Mouse (Mus musculus) MEL (cell line): ENCODE results near the gene Sycp2. TPM values are rescaled to one million over a fixed set of nuclear protein-coding genes. Genes with fewer than 3 reads are reported as not detected.

Experiments used
- DNase-seq: peaks from one replicate; pipeline ENCODE4 v3.0.0; 2011; ENCODE audit warnings: low read depth, low spot score
- H3K27ac ChIP-seq: 2 replicates; pipeline ENCODE4 v1.5.1; 2012; ENCODE audit warnings: low read depth, mild to moderate bottlenecking, control low read depth, low read length, moderate library complexity; ENCODE audit not compliant: control insufficient read depth
- H3K27me3 ChIP-seq, 2 experiments: fragments of 150-350 bp in 1 of 2; sonication (generic) in 1 of 2; 2 replicates each; pipeline ENCODE4 v1.6.1; 2012; ENCODE audit warnings: low read length in 2 of 2, mild to moderate bottlenecking in 2 of 2, improper control_type of control experiment in 1 of 2, moderate library complexity in 1 of 2; ENCODE audit not compliant: insufficient read depth in 2 of 2, control insufficient read depth in 1 of 2
- H3K36me3 ChIP-seq, 2 experiments: 2 replicates each; pipeline ENCODE4 v1.6.1; 2012 to 2014; ENCODE audit warnings: low read length in 2 of 2, improper control_type of control experiment in 1 of 2, inconsistent platforms in 1 of 2, mild to moderate bottlenecking in 1 of 2; ENCODE audit not compliant: insufficient read depth in 2 of 2, control insufficient read depth in 1 of 2
- H3K4me1 ChIP-seq, 2 experiments: fragments of 150-350 bp in 1 of 2; sonication (generic) in 1 of 2; 2 replicates each; pipeline ENCODE4 v1.6.1; 2012; ENCODE audit warnings: low read length in 2 of 2, improper control_type of control experiment in 1 of 2, mild to moderate bottlenecking in 1 of 2; ENCODE audit not compliant: insufficient read depth in 2 of 2, control insufficient read depth in 1 of 2
- H3K4me3 ChIP-seq, 2 experiments: fragments of 150-350 bp in 1 of 2; sonication (generic) in 1 of 2; 2 replicates each; pipeline ENCODE4 v1.5.1; 2012; ENCODE audit warnings: low read depth in 2 of 2, low read length in 2 of 2, mild to moderate bottlenecking in 2 of 2, moderate library complexity in 2 of 2, control low read depth in 1 of 2, improper control_type of control experiment in 1 of 2; ENCODE audit not compliant: control insufficient read depth in 1 of 2, insufficient read depth in 1 of 2
- H3K79me2 ChIP-seq: 2 replicates; pipeline ENCODE4 v1.6.1; 2012; ENCODE audit warnings: mild to moderate bottlenecking, low read length, moderate library complexity; ENCODE audit not compliant: control insufficient read depth, poor library complexity, insufficient read depth
- H3K9ac ChIP-seq: 2 replicates; pipeline ENCODE4 v1.6.1; 2012; ENCODE audit warnings: low read depth, mild to moderate bottlenecking, control low read depth, low read length, moderate library complexity; ENCODE audit not compliant: control insufficient read depth, poor library complexity, severe bottlenecking
- H3K9me3 ChIP-seq: fragments of 150-350 bp; sonication (generic); replicated peaks from 2 replicates; pipeline ENCODE4 v1.6.1; 2012; ENCODE audit warnings: mild to moderate bottlenecking, low read length, improper control_type of control experiment, moderate library complexity; ENCODE audit not compliant: insufficient read depth
- MAZ ChIP-seq: IDR thresholded peaks from 2 replicates; pipeline ENCODE4 v1.6.1; 2012; ENCODE audit warnings: low read depth, mild to moderate bottlenecking, inconsistent platforms, low read length, improper control_type of control experiment
- MXI1 ChIP-seq: IDR thresholded peaks from 2 replicates; pipeline ENCODE4 v1.6.1; 2011; ENCODE audit warnings: mild to moderate bottlenecking, low read depth, low read length, improper control_type of control experiment
- SIN3A ChIP-seq: IDR thresholded peaks from 2 replicates; pipeline ENCODE4 v1.6.1; 2012; ENCODE audit warnings: low read length, improper control_type of control experiment, inconsistent platforms
- ZMIZ1 ChIP-seq: IDR thresholded peaks from 2 replicates; pipeline ENCODE4 v1.6.1; 2012; ENCODE audit warnings: low read depth, mild to moderate bottlenecking, inconsistent platforms, low read length, improper control_type of control experiment, moderate library complexity
- polyA plus RNA-seq, 2 experiments: library from polyadenylated mRNA; stranded (reverse) in 1 of 2; unstranded in 1 of 2; fragments of >175 nt in 1 of 2; fragments of >200 nt in 1 of 2; gene quantifications; 2 replicates each; pipeline versions ENCODE4 v1.2.1 to v1.2.4; 2012; ENCODE audit warnings: low replicate concordance in 2 of 2, low read depth in 1 of 2; ENCODE audit not compliant: insufficient read length in 2 of 2, insufficient read depth in 1 of 2, missing spikeins in 1 of 2
- total RNA-seq: library from RNA; depleted of rRNA; stranded (reverse); fragments of 300-350 nt; gene quantifications from 2 replicates; pipeline ENCODE4 v1.2.3, GENCODE M21; 2012; rRNA removed

Sycp2 gene
- total and polyA plus RNA-seq, 3 experiments, result not detected

DNA sequence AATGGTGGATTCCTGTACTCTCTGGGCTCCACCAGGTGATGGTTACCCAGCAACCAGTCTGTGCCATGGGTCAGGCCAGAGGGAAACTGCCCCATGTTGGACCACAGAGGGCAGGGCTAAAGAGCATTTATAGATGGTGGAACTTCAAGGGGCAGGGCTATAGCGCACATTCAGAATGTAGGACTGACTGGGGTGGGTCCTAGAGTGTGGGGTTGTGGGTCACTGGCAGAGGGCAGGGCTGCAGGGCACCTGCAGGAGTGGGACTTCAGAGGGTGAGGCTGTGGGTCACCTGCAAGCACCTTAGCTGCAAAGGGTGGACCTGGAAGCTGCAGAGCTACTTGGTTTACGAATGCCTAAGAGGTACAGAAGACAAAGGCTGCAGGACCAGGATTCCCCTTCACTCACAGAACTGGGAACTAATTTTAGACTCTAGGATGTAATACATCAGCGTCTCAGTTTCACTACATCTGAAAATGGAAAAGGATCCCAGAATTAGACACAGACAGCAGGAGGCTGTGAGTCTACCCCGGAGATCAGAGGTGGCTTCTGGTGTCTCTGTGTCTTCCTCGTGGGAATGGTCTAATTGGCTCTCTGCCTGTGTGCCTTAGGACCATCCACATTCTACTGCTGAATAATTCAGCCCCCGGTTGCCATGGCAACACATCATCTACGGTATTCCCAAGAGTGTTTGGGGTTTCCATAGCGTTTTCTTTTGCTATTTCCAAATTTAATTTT, 103.9 kb downstream of the Sycp2 start:
- no peak for DNase-seq
- H3K36me3 ChIP-seq, result no peaks in the 10 kb centered on the region
- no peaks in the 10 kb centered on the region for H3K4me1 ChIP-seq
- no peak overlapping the region for H3K4me3 ChIP-seq
- H3K9ac ChIP-seq, result no peak overlapping the region
- H3K27ac ChIP-seq, result no peak overlapping the region
- H3K27me3 ChIP-seq, result no peaks in the 10 kb centered on the region
- H3K9me3 ChIP-seq, result no peaks in the 10 kb centered on the region
- H3K79me2 ChIP-seq, result no peaks in the 10 kb centered on the region
- TF ChIP-seq SIN3A, result no peak
- TF ChIP-seq MAZ, result no peak
- no peak for TF ChIP-seq MXI1
- no peak for TF ChIP-seq ZMIZ1

Other genes with a start within 250 kb of the Sycp2 start
- not detected in 2 replicates for gene Ppp1r3d, start 6.8 kb upstream of the Sycp2 start, total RNA-seq
- gene Ppp1r3d, start 6.8 kb upstream of the Sycp2 start, polyA plus RNA-seq, result not detected
- gene Fam217b, start 6.8 kb upstream of the Sycp2 start, total RNA-seq, result not detected in 2 replicates
- not detected for gene Fam217b, start 6.8 kb upstream of the Sycp2 start, polyA plus RNA-seq
- gene Cdh26, start 22.8 kb upstream of the Sycp2 start, total RNA-seq, result not detected in 2 replicates
- not detected for gene Cdh26, start 22.8 kb upstream of the Sycp2 start, polyA plus RNA-seq